In genomic region chr7:125541026-125541425, GRCm38 (mm10) we compare ENCODE assay signal across 21 mouse cellular contexts. TPM values are rescaled to one million over a fixed set of nuclear protein-coding genes. Genes with fewer than 3 reads are reported as not detected.
DNase-seq lines count a peak whose midpoint lies in the region; ATAC-seq and TF ChIP-seq lines count a peak whose summit lies in the region.
"Had no signal": no experiment of that assay in that cellular context is flagged by ENCODE, and none has a peak within 500 bp of the region (broad histone marks: within the 10 kb centered on the region; RNA-seq: fewer than 3 reads in every experiment).

No protein-coding gene starts in this region.

- H3K79me2 ChIP-seq in liver, adult 2 months (ENCODE audit: control insufficient read depth, insufficient read depth, low read length) = no peaks in the 10 kb centered on the region

- H3K36me3 ChIP-seq in heart, embryonic 10.5 days = no peaks in the 10 kb centered on the region
- H3K36me3 ChIP-seq in liver, adult 2 months (ENCODE audit: control insufficient read depth, insufficient read depth, low read length) = no peaks in the 10 kb centered on the region
- H3K36me3 ChIP-seq in liver, embryonic 11.5 days (ENCODE audit: control insufficient read depth, insufficient read depth, low read length) = no peaks in the 10 kb centered on the region
- no peaks in the 10 kb centered on the region for H3K36me3 ChIP-seq in midbrain, embryonic 16.5 days (ENCODE audit: control insufficient read depth, insufficient read depth, low read length)
- H3K36me3 ChIP-seq: embryonic facial prominence, embryonic 10.5 days; embryonic facial prominence, embryonic 12.5 days; forebrain, embryonic 15.5 days had no signal

- H3K4me2 ChIP-seq in liver, embryonic 11.5 days = no peak overlapping the region
- no peak overlapping the region for H3K4me2 ChIP-seq in midbrain, embryonic 16.5 days (ENCODE audit: low read length)
- H3K4me2 ChIP-seq: embryonic facial prominence, embryonic 12.5 days; forebrain, embryonic 13.5 days; forebrain, embryonic 15.5 days had no signal

- H3K9me3 ChIP-seq in heart, embryonic 10.5 days = no peaks in the 10 kb centered on the region
- H3K9me3 ChIP-seq in liver, embryonic 11.5 days (ENCODE audit: control insufficient read depth, low read length) = no peaks in the 10 kb centered on the region
- H3K9me3 ChIP-seq in midbrain, embryonic 16.5 days (replicated peaks; ENCODE audit: control insufficient read depth, low read length, poor library complexity, severe bottlenecking) = no peaks in the 10 kb centered on the region
- H3K9me3 ChIP-seq: embryonic facial prominence, embryonic 10.5 days; embryonic facial prominence, embryonic 12.5 days; forebrain, embryonic 13.5 days; forebrain, embryonic 15.5 days had no signal

- no peak overlapping the region for H3K27ac ChIP-seq in heart, embryonic 10.5 days
- no peak overlapping the region for H3K27ac ChIP-seq in liver, adult 2 months (replicated peaks; ENCODE audit: insufficient read depth, low read depth, low read length)
- no peak overlapping the region for H3K27ac ChIP-seq in liver, embryonic 11.5 days (ENCODE audit: low read depth, low read length)
- peak overlapping the region; percentile 5; the same call in 1 of the 2 replicates for H3K27ac ChIP-seq in bone marrow macrophage, adult 2 months (ENCODE audit: insufficient read depth, low read depth, low read length)
- H3K27ac ChIP-seq in midbrain, embryonic 16.5 days (ENCODE audit: low read length) = no peak overlapping the region
- H3K27ac ChIP-seq: embryonic facial prominence, embryonic 10.5 days; embryonic facial prominence, embryonic 12.5 days; forebrain, embryonic 13.5 days; forebrain, embryonic 15.5 days had no signal

- TF ChIP-seq CTCF in liver, adult 2 months (IDR thresholded peaks at IDR 0.05; ENCODE audit: low read depth, low read length) = no peak
- TF ChIP-seq CTCF in bone marrow macrophage, adult 2 months (IDR thresholded peaks at IDR 0.05; ENCODE audit: low read depth, low read length) = no peak

- H3K4me1 ChIP-seq in heart, embryonic 10.5 days = peaks cover 9% of the 10 kb centered on the region; the same call in 1 of the 2 replicates
- H3K4me1 ChIP-seq in liver, adult 2 months (ENCODE audit: control insufficient read depth, insufficient read depth, low read length) = no peaks in the 10 kb centered on the region
- H3K4me1 ChIP-seq in liver, embryonic 11.5 days (replicated peaks; ENCODE audit: control insufficient read depth, insufficient read depth, low read length) = peaks cover 7% of the 10 kb centered on the region
- peaks cover 35% of the 10 kb centered on the region for H3K4me1 ChIP-seq in bone marrow macrophage, adult 2 months (ENCODE audit: control insufficient read depth, insufficient read depth, low read length)
- H3K4me1 ChIP-seq in midbrain, embryonic 16.5 days (ENCODE audit: control insufficient read depth, insufficient read depth, low read length) = no peaks in the 10 kb centered on the region
- H3K4me1 ChIP-seq: forebrain, embryonic 13.5 days; forebrain, embryonic 15.5 days had no signal

- no peak overlapping the region for H3K4me3 ChIP-seq in heart, embryonic 10.5 days
- no peak overlapping the region for H3K4me3 ChIP-seq in liver, adult 2 months (ENCODE audit: insufficient read depth, low read depth, low read length)
- H3K4me3 ChIP-seq in liver, embryonic 11.5 days (ENCODE audit: low read depth, low read length) = no peak overlapping the region
- H3K4me3 ChIP-seq in bone marrow macrophage, adult 2 months (ENCODE audit: insufficient read depth, low read length) = no peak overlapping the region
- H3K4me3 ChIP-seq in midbrain, embryonic 16.5 days (ENCODE audit: low read depth, low read length) = no peak overlapping the region
- H3K4me3 ChIP-seq: embryonic facial prominence, embryonic 10.5 days; embryonic facial prominence, embryonic 12.5 days; forebrain, embryonic 13.5 days; forebrain, embryonic 15.5 days had no signal

- WGBS in heart, embryonic 10.5 days = 83% methylated on average over 1 of the region's 1 CpGs
- WGBS in liver, adult 2 months = 14% methylated on average over 1 of the region's 1 CpGs
- WGBS in liver, embryonic 11.5 days = 69% methylated on average over 1 of the region's 1 CpGs
- 85% methylated on average over 1 of the region's 1 CpGs for WGBS in midbrain, embryonic 16.5 days

- no peak overlapping the region for H3K9ac ChIP-seq in liver, adult 2 months (ENCODE audit: low read depth, low read length)
- H3K9ac ChIP-seq in liver, embryonic 11.5 days (ENCODE audit: low read depth, low read length) = no peak overlapping the region
- H3K9ac ChIP-seq in midbrain, embryonic 16.5 days (ENCODE audit: low read depth, low read length) = no peak overlapping the region
- H3K9ac ChIP-seq: embryonic facial prominence, embryonic 12.5 days; forebrain, embryonic 13.5 days; forebrain, embryonic 15.5 days; forebrain, postnatal 0 days had no signal

- no peak for ATAC-seq in liver, embryonic 11.5 days (replicated peaks; ENCODE audit: low FRiP score)
- no peak for ATAC-seq in midbrain, embryonic 16.5 days
- ATAC-seq: forebrain, embryonic 13.5 days; forebrain, embryonic 15.5 days; forebrain, postnatal 0 days had no signal

- 0 out of 2 replicates have a peak, but pooled peaks cover 3% of the 10 kb centered on the region for H3K27me3 ChIP-seq in heart, embryonic 10.5 days (ENCODE audit: insufficient read depth, poor library complexity, severe bottlenecking)
- no peaks in the 10 kb centered on the region for H3K27me3 ChIP-seq in liver, adult 2 months (ENCODE audit: control insufficient read depth, insufficient read depth, low read length)
- H3K27me3 ChIP-seq in liver, embryonic 11.5 days (replicated peaks; ENCODE audit: control insufficient read depth, insufficient read depth, low read length) = no peaks in the 10 kb centered on the region
- H3K27me3 ChIP-seq in midbrain, embryonic 16.5 days (ENCODE audit: control insufficient read depth, insufficient read depth, low read depth, low read length) = no peaks in the 10 kb centered on the region
- H3K27me3 ChIP-seq: embryonic facial prominence, embryonic 12.5 days; forebrain, embryonic 13.5 days; forebrain, embryonic 15.5 days had no signal

- peak; percentile 52 for DNase-seq in heart, embryonic 10.5 days (ENCODE audit: low spot score)
- DNase-seq in heart, postnatal 10 days = no peak
- DNase-seq in liver, adult 2 months (ENCODE audit: extremely low read depth, low read depth, low spot score) = peak; percentile 33
- DNase-seq in liver, embryonic 11.5 days (ENCODE audit: low spot score) = no peak
- DNase-seq in adipocyte (ENCODE audit: low spot score) = peak; percentile 26
- DNase-seq: adrenal gland, adult 8-10 months; adrenal gland, postnatal 14 days; adrenal gland, postnatal 36 days; cerebellum, adult 11 months; cerebellum, adult 18-20 months; cerebellum, adult 8-10 months; cerebellum, adult 9-11 months; cerebellum, postnatal 14 days; cerebellum, postnatal 36 days; forebrain, postnatal 0 days had no signal

- intact Hi-C loops in heart, postnatal 10 days (cut with DNase I) = loop anchor here (2.0 kb wide), 1 partner anchor 14 kb away; no protein-coding TSS in a partner anchor

- TF ChIP-seq POLR2A in liver, adult 2 months (IDR thresholded peaks at IDR 0.05; ENCODE audit: extremely low read depth, insufficient read depth, low read length) = no peak
- TF ChIP-seq POLR2A in bone marrow macrophage, adult 2 months (IDR thresholded peaks at IDR 0.05; ENCODE audit: borderline replicate concordance, low read depth, low read length) = no peak

RNA-seq across cellular contexts. Expression of gene Il4ra, which starts 10.9 kb away (rescaled TPM):
- polyA plus RNA-seq in heart, embryonic 10.5 days (2016; fragmentation: Nextera tagmentation; extraction: Ambion mirVana) = 2.2 and 3.4 TPM in 2 replicates
- total RNA-seq in heart, postnatal 10 days (2021) = 10 to 100 TPM; 25.1 to 29.6 TPM
- total RNA-seq in liver, adult 2 months (2014; rRNA removed) = 11.3 and 16.6 TPM in 2 replicates
- 18.7 and 24.0 TPM in 2 replicates for polyA plus RNA-seq in liver, adult 2 months (2012; rRNA removed)
- 4.4 and 5.3 TPM in 2 replicates for polyA plus RNA-seq in liver, embryonic 11.5 days (2014; fragmentation: Nextera tagmentation; extraction: Ambion mirVana)
- 56.6 and 65.8 TPM in 2 replicates for polyA plus RNA-seq in bone marrow macrophage, adult 2 months (2012; ENCODE audit: insufficient read depth, insufficient read length, missing spikeins)
- 5.1 and 5.2 TPM in 2 replicates for polyA plus RNA-seq in midbrain, embryonic 16.5 days (2015; fragmentation: Nextera tagmentation; extraction: Ambion mirVana)

RNA-seq across cellular contexts. Expression of gene Nsmce1, which starts 49.6 kb away (rescaled TPM):
- 122 and 123 TPM in 2 replicates for polyA plus RNA-seq in heart, embryonic 10.5 days (2016; fragmentation: Nextera tagmentation; extraction: Ambion mirVana)
- 10 to 100 TPM; 43.6 to 45.8 TPM for total RNA-seq in heart, postnatal 10 days (2021)
- total RNA-seq in liver, adult 2 months (2014; rRNA removed) = 17.9 and 19.3 TPM in 2 replicates
- polyA plus RNA-seq in liver, adult 2 months (2012; rRNA removed) = 17.9 and 19.9 TPM in 2 replicates
- 126 and 132 TPM in 2 replicates for polyA plus RNA-seq in liver, embryonic 11.5 days (2014; fragmentation: Nextera tagmentation; extraction: Ambion mirVana)
- polyA plus RNA-seq in bone marrow macrophage, adult 2 months (2012; ENCODE audit: insufficient read depth, insufficient read length, missing spikeins) = 31.9 and 34.1 TPM in 2 replicates
- 85.5 and 86.6 TPM in 2 replicates for polyA plus RNA-seq in midbrain, embryonic 16.5 days (2015; fragmentation: Nextera tagmentation; extraction: Ambion mirVana)

Comparison
In these comparisons a context has a peak if more than half of its experiments do, and no peak if none do; other contexts are left out.
1. DNase-seq: peak in heart, embryonic 10.5 days (single experiment), liver, adult 2 months (single experiment) and adipocyte (single experiment); none in heart, postnatal 10 days (0 of 2) and liver, embryonic 11.5 days (single experiment).